Mouse (Mus musculus) liver, embryonic 16.5 days (tissue): ENCODE results near the gene Slc37a3. TPM values are rescaled to one million over a fixed set of nuclear protein-coding genes. Genes with fewer than 3 reads are reported as not detected.

ENCODE experiments used
- ATAC-seq: fragments of 200-750 bp; cut with Nextera tagmentation; 2 replicates; pipeline ENCODE4 v1.8.0; 2017; ENCODE audit warnings: low read depth, mild to moderate bottlenecking, moderate number of reproducible peaks, moderate library complexity
- H3K27ac ChIP-seq: fragments of 300-500 bp; sonication (generic); 2 replicates; pipeline ENCODE4 v1.5.1; 2014; ENCODE audit warnings: mild to moderate bottlenecking, low read length
- H3K27me3 ChIP-seq: fragments of 300-500 bp; sonication (generic); 2 replicates; pipeline ENCODE4 v1.6.1; 2014; ENCODE audit warnings: low read depth, low read length, mixed read lengths; ENCODE audit not compliant: control insufficient read depth, insufficient read depth
- H3K36me3 ChIP-seq: fragments of 300-500 bp; sonication (generic); 2 replicates; pipeline ENCODE4 v1.6.1; 2014; ENCODE audit warnings: mild to moderate bottlenecking; ENCODE audit not compliant: control insufficient read depth, insufficient read depth
- H3K4me1 ChIP-seq: fragments of 300-500 bp; sonication (generic); 2 replicates; pipeline ENCODE4 v1.6.1; 2014; ENCODE audit warnings: low read depth, low read length, mixed read lengths; ENCODE audit not compliant: control insufficient read depth
- H3K4me2 ChIP-seq: fragments of 300-500 bp; sonication (generic); 2 replicates; pipeline ENCODE4 v1.6.1; 2014; ENCODE audit warnings: low read depth, low read length, mixed read lengths
- H3K4me3 ChIP-seq: fragments of 300-500 bp; sonication (generic); 2 replicates; pipeline ENCODE4 v1.5.1; 2014; ENCODE audit warnings: low read depth, mild to moderate bottlenecking, low read length
- H3K9ac ChIP-seq: fragments of 300-500 bp; sonication (generic); 2 replicates; pipeline ENCODE4 v1.6.1; 2014; ENCODE audit warnings: low read depth, low read length
- H3K9me3 ChIP-seq: fragments of 300-500 bp; sonication (generic); replicated peaks from 2 replicates; pipeline ENCODE4 v1.6.1; 2016; ENCODE audit warnings: low read length; ENCODE audit not compliant: control insufficient read depth
- WGBS: fragments of 180-500 bp; shearing (Covaris S2); extraction: QIAGEN DNeasy Blood & Tissue Kit; methylation state at CpG from one replicate; pipeline ENCODE4 v1.1.7; 2014; ENCODE audit not compliant: insufficient replicate concordance; 5-methylcytosine and 5-hydroxymethylcytosine counted together
- polyA plus RNA-seq: library from polyadenylated mRNA; unstranded; fragments of >200 nt; fragmentation: Nextera tagmentation; extraction: Ambion mirVana; gene quantifications from 2 replicates; pipeline ENCODE4 v1.2.1, GENCODE M21; 2015

The Slc37a3 gene
- polyA plus RNA-seq, 1 experiment from 2014 or later, result 9.9 TPM

DNA sequence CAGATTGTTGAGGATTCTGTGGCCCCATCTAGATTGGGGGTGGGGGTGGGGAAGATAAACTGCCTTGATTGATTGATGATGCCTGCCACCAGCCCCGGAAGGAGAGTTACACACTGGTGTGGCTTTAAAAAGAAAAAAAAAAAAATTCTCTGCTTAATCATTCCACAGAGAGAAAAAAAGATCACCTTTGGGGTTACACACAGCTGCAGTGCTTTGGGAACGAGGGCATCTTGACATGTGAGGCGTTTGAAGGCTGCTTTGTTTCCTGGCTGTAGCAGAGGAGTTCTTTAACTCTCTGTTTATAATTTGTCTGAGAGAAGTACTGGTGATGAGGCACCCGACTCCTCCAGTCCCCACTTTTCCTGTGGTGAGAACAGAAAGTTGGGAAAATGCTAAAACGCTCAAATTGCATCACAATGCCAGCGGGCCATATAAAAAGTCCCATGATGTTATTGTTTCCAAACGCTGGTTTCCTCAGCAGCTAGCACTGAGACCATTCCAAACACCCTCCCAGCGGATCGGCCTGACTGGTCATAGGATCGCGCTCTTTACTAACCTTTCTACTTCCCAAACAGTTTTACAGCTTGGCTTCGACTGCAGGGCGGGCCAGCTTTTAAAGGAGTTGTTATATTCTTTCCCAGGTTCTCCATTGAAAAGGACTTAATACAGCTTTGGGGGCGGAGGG, 81.6 kb downstream of the Slc37a3 start:
- Histone ChIP-seq H3K9me3 (no peaks in the 10 kb centered on the region), H3K4me1 (no peaks in the 10 kb centered on the region), H3K36me3 (no peaks in the 10 kb centered on the region), H3K27me3 (no peaks in the 10 kb centered on the region), H3K4me2 (no peak overlapping the region), H3K4me3 (no peak overlapping the region), H3K27ac (no peak overlapping the region), H3K9ac (no peak overlapping the region)
- 27% methylated on average over 14 of the region's 14 CpGs for WGBS
- ATAC-seq, result no peak

DNA sequence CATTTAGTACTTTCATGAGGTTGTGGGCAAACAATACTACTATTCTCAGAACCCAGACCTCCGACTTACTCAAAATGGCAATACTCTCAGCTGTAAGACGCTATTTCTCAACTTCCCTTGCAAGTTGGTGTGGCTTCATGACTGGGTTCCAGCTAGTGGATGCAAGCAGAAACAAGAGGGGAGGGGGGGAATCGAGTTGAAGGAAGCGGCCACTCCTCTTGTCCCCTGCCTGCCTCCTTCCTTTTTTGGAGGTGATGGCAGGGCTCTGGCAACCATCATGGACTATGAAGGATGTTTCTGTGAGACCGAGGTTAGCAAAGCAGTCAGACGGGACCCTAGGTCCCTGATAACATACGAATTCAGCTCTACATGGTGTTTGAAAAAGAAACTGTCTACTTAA, 87.8 kb downstream of the Slc37a3 start:
- Histone ChIP-seq H3K9ac (no peak overlapping the region), H3K36me3 (no peaks in the 10 kb centered on the region), H3K27ac (no peak overlapping the region), H3K4me1 (no peaks in the 10 kb centered on the region; the same call in 1 of the 2 replicates), H3K9me3 (no peaks in the 10 kb centered on the region), H3K27me3 (no peaks in the 10 kb centered on the region), H3K4me3 (no peak overlapping the region), H3K4me2 (no peak overlapping the region)
- no peak for ATAC-seq
- 38% methylated on average over 7 of the region's 7 CpGs for WGBS

DNA sequence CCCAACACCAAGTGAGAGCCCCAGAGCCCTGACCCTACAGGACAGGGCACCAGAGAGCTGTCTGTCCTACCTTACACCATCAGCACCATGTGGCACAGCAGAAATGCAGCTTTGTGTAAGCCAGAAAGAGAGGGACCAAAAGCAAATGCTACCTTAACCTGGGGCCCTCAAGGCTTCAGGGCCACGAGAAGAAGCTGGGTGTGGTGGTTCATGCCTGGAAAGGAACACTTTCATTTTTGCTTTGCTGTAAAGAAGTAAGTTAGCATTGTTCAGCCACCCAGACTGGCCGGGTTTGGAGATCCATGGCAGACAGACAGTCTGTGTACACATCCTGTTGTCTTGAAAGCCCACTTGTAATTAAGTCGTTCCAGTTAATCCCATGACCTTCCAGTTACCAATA, 89.7 kb downstream of the Slc37a3 start:
- no peak overlapping the region for H3K27ac ChIP-seq
- no peak overlapping the region for H3K4me3 ChIP-seq
- no peaks in the 10 kb centered on the region for H3K9me3 ChIP-seq
- H3K4me1 ChIP-seq, result no peaks in the 10 kb centered on the region; the same call in 1 of the 2 replicates
- H3K9ac ChIP-seq, result no peak overlapping the region
- H3K27me3 ChIP-seq, result no peaks in the 10 kb centered on the region
- H3K4me2 ChIP-seq, result no peak overlapping the region
- no peaks in the 10 kb centered on the region for H3K36me3 ChIP-seq
- no peak for ATAC-seq
- WGBS, result 54% methylated on average over 3 of the region's 3 CpGs

DNA sequence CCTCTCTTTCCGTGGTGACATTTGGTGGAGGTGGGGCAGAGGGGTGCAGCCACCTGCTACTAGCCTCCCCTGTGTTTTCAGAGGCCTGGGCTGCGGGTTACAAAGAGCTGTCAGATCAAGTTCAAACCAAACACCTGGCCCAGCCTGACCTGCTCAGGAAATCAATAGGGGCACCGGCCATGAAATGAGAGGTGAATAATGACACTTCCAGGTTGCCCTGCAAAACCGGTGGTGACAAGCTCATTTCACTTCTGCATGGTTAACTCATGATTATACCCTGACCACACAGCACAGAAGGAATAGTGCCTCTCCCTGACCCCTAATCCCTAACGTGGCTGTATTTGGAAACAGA, 90.8 kb downstream of the Slc37a3 start:
- ATAC-seq, result peak; percentile 37; the same call in 1 of the 2 replicates
- WGBS, result 25% methylated on average over 5 of the region's 5 CpGs

DNA sequence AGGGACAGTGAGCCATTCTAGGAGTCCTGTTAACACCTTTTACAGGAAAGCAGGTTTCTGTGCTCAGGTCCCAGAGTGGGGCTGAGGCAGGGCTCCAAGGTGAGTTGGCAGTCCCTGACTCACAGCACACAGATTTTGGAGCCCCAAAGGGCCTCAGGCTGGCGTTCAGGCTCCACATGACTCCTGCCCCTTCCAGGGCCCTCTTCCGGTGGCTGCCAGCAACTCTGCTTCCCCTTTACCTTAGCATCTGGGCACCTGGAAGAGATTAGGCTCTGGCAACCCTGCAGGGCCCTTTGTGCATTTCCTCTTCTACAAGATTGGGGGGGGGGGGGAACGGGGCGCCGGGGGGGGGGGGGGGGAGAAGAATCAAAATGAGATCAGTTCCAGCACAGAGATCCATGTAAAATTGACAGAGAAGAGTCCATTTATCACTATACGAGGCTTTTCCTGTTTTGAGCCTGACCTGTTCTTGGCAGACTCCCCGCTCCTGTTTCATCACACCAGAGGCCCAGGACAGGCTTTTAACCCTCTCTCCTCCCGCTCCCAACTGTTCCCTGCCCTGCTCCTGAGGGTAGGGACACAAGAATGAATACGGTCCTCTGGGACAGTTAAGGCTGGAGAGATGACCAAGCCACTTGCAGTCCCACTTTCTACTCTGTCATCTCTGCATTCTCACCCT, 91.3 kb downstream of the Slc37a3 start:
- H3K9ac ChIP-seq, result no peak overlapping the region
- no peaks in the 10 kb centered on the region for H3K36me3 ChIP-seq
- 33% methylated on average over 6 of the region's 9 CpGs for WGBS
- H3K9me3 ChIP-seq, result no peaks in the 10 kb centered on the region
- no peaks in the 10 kb centered on the region for H3K27me3 ChIP-seq
- peak; percentile 66; the same call in 1 of the 2 replicates for ATAC-seq
- peak overlapping the region; percentile 25; the same call in 1 of the 2 replicates for H3K27ac ChIP-seq
- H3K4me1 ChIP-seq, result no peaks in the 10 kb centered on the region; the same call in 1 of the 2 replicates
- H3K4me3 ChIP-seq, result no peak overlapping the region
- no peak overlapping the region for H3K4me2 ChIP-seq

More for the DNA sequence above, 90.8 kb downstream of the Slc37a3 start:
- Histone ChIP-seq H3K4me2 (no peak overlapping the region), H3K27ac (peak overlapping the region; percentile 25; the same call in 1 of the 2 replicates), H3K9me3 (no peaks in the 10 kb centered on the region), H3K9ac (no peak overlapping the region), H3K27me3 (no peaks in the 10 kb centered on the region), H3K36me3 (no peaks in the 10 kb centered on the region), H3K4me3 (no peak overlapping the region), H3K4me1 (no peaks in the 10 kb centered on the region; the same call in 1 of the 2 replicates)

DNA sequence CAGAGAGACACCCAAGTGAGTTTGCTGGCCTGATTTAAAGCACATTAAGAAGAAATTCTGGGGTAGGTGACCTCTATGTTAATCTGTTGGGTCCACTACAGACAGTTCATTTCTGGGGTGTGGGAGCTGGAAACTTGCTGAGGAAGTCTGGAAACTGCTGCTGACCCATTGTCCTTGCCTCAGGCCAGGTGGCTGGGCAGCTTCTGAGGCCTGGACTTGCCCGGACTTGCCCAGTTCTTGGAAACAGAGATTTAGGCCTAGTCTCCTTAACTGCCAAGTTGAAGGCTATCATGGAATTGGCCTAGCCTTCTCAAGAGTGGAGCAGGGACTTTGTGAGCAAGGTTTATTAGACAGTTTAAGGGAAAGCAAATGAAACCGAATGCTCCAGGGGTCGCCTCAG, 92.6 kb downstream of the Slc37a3 start:
- WGBS, result 55% methylated on average over 3 of the region's 3 CpGs
- no peak for ATAC-seq
- no peak overlapping the region for H3K9ac ChIP-seq
- no peaks in the 10 kb centered on the region for H3K9me3 ChIP-seq
- H3K36me3 ChIP-seq, result no peaks in the 10 kb centered on the region
- H3K4me2 ChIP-seq, result no peak overlapping the region
- H3K4me1 ChIP-seq, result no peaks in the 10 kb centered on the region; the same call in 1 of the 2 replicates
- no peaks in the 10 kb centered on the region for H3K27me3 ChIP-seq
- no peak overlapping the region for H3K4me3 ChIP-seq
- H3K27ac ChIP-seq, result no peak overlapping the region

Other genes starting within 250 kb of the Slc37a3 start
- 12.5 and 13.0 TPM in 2 replicates for gene Kdm7a, start 170.9 kb downstream of the Slc37a3 start, polyA plus RNA-seq
- 0.36 and 0.54 TPM in 2 replicates for gene Rab19, start 3.5 kb upstream of the Slc37a3 start, polyA plus RNA-seq
- gene Mkrn1, start 42.8 kb upstream of the Slc37a3 start, polyA plus RNA-seq, result 256 and 283 TPM in 2 replicates
- gene Dennd2a, start 180.2 kb upstream of the Slc37a3 start, polyA plus RNA-seq, result 0.96 and 1.1 TPM in 2 replicates
- gene Adck2, start 196.2 kb upstream of the Slc37a3 start, polyA plus RNA-seq, result 10.7 and 11.9 TPM in 2 replicates
- 1.4 TPM in 2 replicates for gene Gm42420, start 208.1 kb upstream of the Slc37a3 start, polyA plus RNA-seq
- 195 and 209 TPM in 2 replicates for gene Ndufb2, start 214.9 kb upstream of the Slc37a3 start, polyA plus RNA-seq